Mouse (Mus musculus): ENCODE data around the gene Usp17lb.
"Not testable (repeated sequence)": the region's sequence is repeated elsewhere in the genome, so short reads cannot be mapped to it uniquely, and the experiment has no call there.

The Usp17lb gene

GRCm38 (mm10) chr7:104842503-104842902 lies at the start of gene Usp17lb:
Usp17lb (minus strand) TSS chr7:104842603.
- DNase-seq: no peak

- no peak for DNase-seq
Observed at GRCm38 (mm10) chr7:104877731-104878130, 35.3 kb upstream of the Usp17lb start, which contains the start of gene Olfr665. Olfr665 (plus strand) TSS chr7:104878031.

GRCm38 (mm10) chr7:104861381-104861780 lies 19.0 kb upstream of the Usp17lb start:
- DNase-seq: no peak

GRCm38 (mm10) chr7:104857683-104858082 lies 15.3 kb upstream of the Usp17lb start:
- DNase-seq: no peak

- not testable (repeated sequence) for DNase-seq
Observed at GRCm38 (mm10) chr7:104856709-104857108, 14.3 kb upstream of the Usp17lb start, which contains the start of gene Usp17la. Usp17la (plus strand) TSS chr7:104857009.

- no peak for DNase-seq
Observed at GRCm38 (mm10) chr7:104855248-104855750, 12.9 kb upstream of the Usp17lb start.

- not testable (repeated sequence) for DNase-seq
Observed at GRCm38 (mm10) chr7:104851546-104851945, 9.1 kb upstream of the Usp17lb start.

GRCm38 (mm10) chr7:104843731-104844287 lies 1.4 kb upstream of the Usp17lb start:
- no peak for DNase-seq

- DNase-seq: not testable (repeated sequence)
Observed at GRCm38 (mm10) chr7:104810335-104810734, 32.1 kb downstream of the Usp17lb start.

- DNase-seq: no peak
Observed at GRCm38 (mm10) chr7:104790796-104791195, 51.6 kb downstream of the Usp17lb start.

Measured in thymus, postnatal 4 days (tissue).